Mouse (Mus musculus) lung, postnatal 10 days (tissue): ENCODE results near the gene Cyp2b10.

ENCODE experiments used
- DNase-seq: peaks from one replicate; pipeline ENCODE4 v3.0.0; 2021

Gene Cyp2b10

DNA sequence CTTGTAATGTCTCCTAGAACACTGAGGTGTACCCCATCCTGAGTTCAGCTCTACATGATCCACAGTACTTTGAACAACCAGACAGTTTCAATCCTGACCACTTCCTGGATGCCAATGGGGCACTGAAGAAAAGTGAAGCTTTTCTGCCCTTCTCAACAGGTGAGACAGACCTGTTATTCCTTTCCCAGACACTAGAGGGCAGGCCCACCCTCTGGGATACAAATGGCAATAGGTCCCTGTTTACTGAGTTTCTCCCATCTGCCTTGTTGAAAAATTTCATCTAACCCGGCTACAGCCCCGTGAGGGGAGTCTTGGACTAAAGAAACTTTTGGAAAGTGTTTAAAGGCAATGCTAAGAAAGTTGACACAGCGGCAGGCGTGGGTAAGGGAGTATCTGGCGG, 19.9 kb downstream of the Cyp2b10 start:
- DNase-seq, result peak; percentile 15

DNA sequence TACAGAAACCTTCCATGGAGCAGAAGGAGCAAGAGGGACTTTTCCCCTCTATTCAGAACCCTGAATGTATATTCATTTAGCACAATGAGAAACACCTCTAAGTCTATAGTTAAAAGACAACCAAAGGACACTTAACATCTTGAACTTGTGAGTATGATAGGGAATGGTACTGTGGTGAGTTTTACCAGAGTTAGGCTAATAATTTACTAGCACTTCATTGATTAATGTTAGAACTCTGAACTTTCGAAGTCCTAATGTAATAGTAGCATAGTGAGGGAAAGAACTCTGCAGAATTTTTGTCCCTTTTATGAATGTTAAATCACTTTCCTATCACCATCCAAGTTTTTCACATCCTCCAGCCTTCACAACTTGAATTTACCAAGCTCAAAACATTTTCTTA, 22.0 kb downstream of the Cyp2b10 start:
- no peak for DNase-seq

DNA sequence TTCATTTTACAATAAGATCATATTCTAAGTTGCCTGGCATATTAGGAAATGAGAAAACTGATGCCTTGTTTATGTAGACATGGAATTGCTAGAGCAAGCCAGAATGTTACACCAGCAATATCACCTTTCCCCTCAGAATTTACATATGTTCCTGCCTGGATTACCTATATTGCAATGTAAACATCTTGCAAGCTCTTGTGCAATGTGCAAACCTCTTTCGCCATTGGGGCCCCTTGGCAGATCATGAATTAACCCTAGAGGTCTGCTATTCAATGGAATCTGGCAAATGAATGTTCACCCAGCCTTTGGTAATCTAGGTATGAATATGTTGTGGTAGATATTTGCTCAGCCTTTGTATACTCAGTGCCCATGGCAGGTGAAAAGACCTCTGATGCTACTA, 47.9 kb downstream of the Cyp2b10 start:
- DNase-seq, result no peak
